Mouse (Mus musculus): ENCODE results near the gene Zswim8.

GRCm38 (mm10) chr14:20764942-20765341 lies 57.6 kb downstream of the Zswim8 start:
- no peak for TF ChIP-seq CTCF (IDR thresholded peaks at IDR 0.05; ENCODE audit: low read depth)
- no peak for TF ChIP-seq EP300 (optimal IDR thresholded peaks at IDR 0.05)
